Mouse (Mus musculus): ENCODE data around the gene Gm2381. TPM values are rescaled to one million over a fixed set of nuclear protein-coding genes. Genes with fewer than 3 reads are reported as not detected.
"Not testable (repeated sequence)": the region's sequence is repeated elsewhere in the genome, so short reads cannot be mapped to it uniquely, and the experiment has no call there.

Gm2381 gene
- not detected in 2 replicates for polyA plus RNA-seq (2016; fragmentation: Nextera tagmentation; extraction: Ambion mirVana)

GRCm38 (mm10) chr7:42866801-42867458 lies at the start of gene Gm2381:
Gene Gm2381, minus strand, starts transcription at chr7:42867234.
- H3K9me3 ChIP-seq; H3K4me2 ChIP-seq; ATAC-seq (ENCODE audit: low FRiP score); H3K4me1 ChIP-seq; H3K36me3 ChIP-seq (replicated peaks); H3K27ac ChIP-seq; H3K4me3 ChIP-seq (replicated peaks); H3K27me3 ChIP-seq; H3K9ac ChIP-seq: not testable (repeated sequence)
- 80% methylated on average over 8 of the region's 8 CpGs for WGBS

GRCm38 (mm10) chr7:42898067-42898466 lies 31.0 kb upstream of the Gm2381 start:
- ATAC-seq (ENCODE audit: low FRiP score): not testable (repeated sequence)

DNA sequence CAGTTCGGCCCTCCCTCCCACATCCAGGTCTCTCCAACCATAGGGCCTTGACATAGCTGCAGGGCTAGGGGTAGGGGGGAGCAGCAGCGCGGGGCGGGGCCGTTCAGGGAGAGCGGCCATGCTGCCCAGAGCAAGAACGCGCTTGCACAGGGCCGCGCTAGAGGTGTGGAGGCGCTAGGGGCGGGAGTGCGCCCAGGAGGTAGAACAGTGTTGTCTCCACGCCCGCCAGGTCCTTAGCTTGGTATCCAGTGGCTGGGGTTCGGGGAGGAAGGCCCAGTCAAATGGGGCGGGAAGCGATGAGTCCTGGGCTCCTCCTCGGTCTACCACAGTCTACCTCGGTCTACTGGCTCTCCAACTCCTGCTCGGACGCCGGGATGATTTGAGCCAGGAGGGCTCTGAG lies 11.1 kb upstream of the Gm2381 start:
- Histone ChIP-seq H3K4me2 (no peak overlapping the region), H3K27ac (no peak overlapping the region), H3K9me3 (peaks cover 21% of the 10 kb centered on the region), H3K4me1 (no peaks in the 10 kb centered on the region), H3K4me3 (replicated peaks) (no peak overlapping the region), H3K9ac (no peak overlapping the region), H3K27me3 (no peaks in the 10 kb centered on the region), H3K36me3 (replicated peaks) (no peaks in the 10 kb centered on the region)
- 53% methylated on average over 23 of the region's 23 CpGs for WGBS
- no peak for ATAC-seq (ENCODE audit: low FRiP score)

More at GRCm38 (mm10) chr7:42898067-42898466, 31.0 kb upstream of the Gm2381 start:
- not testable (repeated sequence) for H3K9ac ChIP-seq; H3K4me3 ChIP-seq (replicated peaks); H3K36me3 ChIP-seq (replicated peaks); H3K27ac ChIP-seq; H3K27me3 ChIP-seq; H3K4me2 ChIP-seq; H3K4me1 ChIP-seq
- WGBS: 86% methylated on average over 2 of the region's 2 CpGs
- H3K9me3 ChIP-seq: peaks cover 35% of the 10 kb centered on the region

DNA sequence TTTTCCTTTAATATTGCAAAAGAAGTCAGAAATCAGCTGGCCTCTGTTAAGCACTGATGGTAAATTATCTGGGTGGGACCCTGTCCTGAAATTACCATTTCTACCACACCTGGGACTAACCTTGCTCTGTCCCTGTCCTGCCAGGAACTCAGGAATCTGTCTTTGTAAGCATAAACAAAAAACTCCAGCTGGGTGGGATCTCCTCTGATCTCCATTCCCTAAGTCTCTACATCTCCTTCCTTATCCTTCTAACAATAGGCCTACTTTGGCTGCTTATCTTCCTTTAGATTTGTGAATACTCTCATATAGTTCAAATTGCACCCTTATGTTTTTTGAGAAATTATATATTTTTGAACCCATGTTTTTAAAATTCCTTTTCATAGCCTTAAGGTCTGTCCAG lies 28.7 kb downstream of the Gm2381 start:
- H3K9me3 ChIP-seq: peaks cover 13% of the 10 kb centered on the region
- not testable (repeated sequence) for H3K27ac ChIP-seq; H3K27me3 ChIP-seq; ATAC-seq (ENCODE audit: low FRiP score); H3K9ac ChIP-seq; H3K4me1 ChIP-seq; H3K4me2 ChIP-seq; H3K36me3 ChIP-seq (replicated peaks); H3K4me3 ChIP-seq (replicated peaks)

GRCm38 (mm10) chr7:42832221-42832620 lies 34.8 kb downstream of the Gm2381 start:
- Histone ChIP-seq H3K4me1 (no peaks in the 10 kb centered on the region), H3K9ac (no peak overlapping the region), H3K27me3 (no peaks in the 10 kb centered on the region), H3K36me3 (replicated peaks) (no peaks in the 10 kb centered on the region), H3K4me3 (replicated peaks) (no peak overlapping the region), H3K27ac (no peak overlapping the region), H3K9me3 (peaks cover 14% of the 10 kb centered on the region), H3K4me2 (no peak overlapping the region)
- ATAC-seq (ENCODE audit: low FRiP score): no peak
- 77% methylated on average over 3 of the region's 3 CpGs for WGBS

DNA sequence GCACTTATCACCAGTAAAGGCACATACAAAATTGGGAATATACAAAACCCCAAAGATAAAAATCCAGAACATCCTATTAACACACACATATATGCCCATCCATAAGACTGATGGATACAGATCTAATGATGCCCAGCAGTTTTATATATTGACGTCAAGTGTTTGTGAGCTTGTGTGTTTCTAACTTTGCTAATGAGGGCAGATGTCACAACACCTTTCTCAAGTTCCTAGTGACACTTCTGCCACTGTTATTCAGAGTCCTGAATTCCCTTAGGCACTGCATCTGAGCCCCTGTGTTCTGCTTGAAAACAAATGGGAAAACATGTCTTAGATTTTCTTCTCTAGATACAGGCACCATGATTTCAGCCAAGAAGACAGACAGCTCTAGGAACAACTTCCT lies 73.6 kb downstream of the Gm2381 start, which contains the start of gene Vmn2r62:
Gene Vmn2r62 (minus strand): TSS at position 101 of the 400 bp plus-strand sequence.
- H3K9ac ChIP-seq; H3K27me3 ChIP-seq; H3K9me3 ChIP-seq; H3K4me2 ChIP-seq; H3K4me1 ChIP-seq; H3K4me3 ChIP-seq (replicated peaks); ATAC-seq (ENCODE audit: low FRiP score); H3K36me3 ChIP-seq (replicated peaks); H3K27ac ChIP-seq: not testable (repeated sequence)
- no CpG with 5 or more reads among the region's 1 CpGs for WGBS

Other genes with a start within 250 kb of the Gm2381 start
- gene Zfp976, start 224.6 kb downstream of the Gm2381 start, polyA plus RNA-seq (2016; fragmentation: Nextera tagmentation; extraction: Ambion mirVana): 3.0 and 3.8 TPM in 2 replicates
- gene Zfp975, start 174.5 kb downstream of the Gm2381 start, polyA plus RNA-seq (2016; fragmentation: Nextera tagmentation; extraction: Ambion mirVana): 5.8 and 6.0 TPM in 2 replicates
- gene Gm17067, start 140.2 kb downstream of the Gm2381 start, polyA plus RNA-seq (2016; fragmentation: Nextera tagmentation; extraction: Ambion mirVana): not detected in 2 replicates
- gene Vmn2r62, start 73.7 kb downstream of the Gm2381 start, polyA plus RNA-seq (2016; fragmentation: Nextera tagmentation; extraction: Ambion mirVana): not detected in 2 replicates
- gene Vmn2r63, start 66.6 kb upstream of the Gm2381 start, polyA plus RNA-seq (2016; fragmentation: Nextera tagmentation; extraction: Ambion mirVana): not detected in 2 replicates
- gene Gm9268, start 151.5 kb upstream of the Gm2381 start, polyA plus RNA-seq (2016; fragmentation: Nextera tagmentation; extraction: Ambion mirVana): not detected in 2 replicates
- not detected in 2 replicates for gene Zfp936, start 247.0 kb upstream of the Gm2381 start, polyA plus RNA-seq (2016; fragmentation: Nextera tagmentation; extraction: Ambion mirVana)

All from forebrain, embryonic 12.5 days (tissue).